Mouse (Mus musculus) kidney, adult 18-20 months (tissue): Measurements from ENCODE around the gene Usp48.

Source experiments
- DNase-seq: peaks from one replicate; pipeline ENCODE4 v3.0.0; 2021

Gene Usp48

GRCm38 (mm10) chr4:137695300-137695699, 101.7 kb downstream of the Usp48 start:
- no peak for DNase-seq

- DNase-seq: no peak
These were observed 102.3 kb downstream of the Usp48 start for GRCm38 (mm10) chr4:137695900-137696299.

- peak; percentile 70 for DNase-seq
These were observed 103.8 kb downstream of the Usp48 start for GRCm38 (mm10) chr4:137697156-137697885.

GRCm38 (mm10) chr4:137698076-137698985, 104.8 kb downstream of the Usp48 start:
- DNase-seq: peak; percentile 77

- DNase-seq: peak; percentile 57
These were observed 106.0 kb downstream of the Usp48 start for GRCm38 (mm10) chr4:137699264-137700211.

- DNase-seq: no peak
These were observed 107.4 kb downstream of the Usp48 start for GRCm38 (mm10) chr4:137700960-137701359.

GRCm38 (mm10) chr4:137703077-137703476, 109.5 kb downstream of the Usp48 start:
- DNase-seq: no peak

GRCm38 (mm10) chr4:137704561-137704960, 111.0 kb downstream of the Usp48 start:
- no peak for DNase-seq

GRCm38 (mm10) chr4:137705379-137705778, 111.8 kb downstream of the Usp48 start:
- DNase-seq: no peak

GRCm38 (mm10) chr4:137706510-137706909, 113.0 kb downstream of the Usp48 start:
- no peak for DNase-seq

- DNase-seq: peak; percentile 94
These were observed 113.8 kb downstream of the Usp48 start for GRCm38 (mm10) chr4:137707216-137707990.
